Mouse (Mus musculus): ENCODE data around the gene Zc3h12c. TPM values are rescaled to one million over a fixed set of nuclear protein-coding genes. Genes with fewer than 3 reads are reported as not detected.

The Zc3h12c gene
- polyA plus RNA-seq (2017; shearing (Covaris generic)), result 1 to 10 TPM; 1.0 to 2.6 (median 1.8) TPM

DNA sequence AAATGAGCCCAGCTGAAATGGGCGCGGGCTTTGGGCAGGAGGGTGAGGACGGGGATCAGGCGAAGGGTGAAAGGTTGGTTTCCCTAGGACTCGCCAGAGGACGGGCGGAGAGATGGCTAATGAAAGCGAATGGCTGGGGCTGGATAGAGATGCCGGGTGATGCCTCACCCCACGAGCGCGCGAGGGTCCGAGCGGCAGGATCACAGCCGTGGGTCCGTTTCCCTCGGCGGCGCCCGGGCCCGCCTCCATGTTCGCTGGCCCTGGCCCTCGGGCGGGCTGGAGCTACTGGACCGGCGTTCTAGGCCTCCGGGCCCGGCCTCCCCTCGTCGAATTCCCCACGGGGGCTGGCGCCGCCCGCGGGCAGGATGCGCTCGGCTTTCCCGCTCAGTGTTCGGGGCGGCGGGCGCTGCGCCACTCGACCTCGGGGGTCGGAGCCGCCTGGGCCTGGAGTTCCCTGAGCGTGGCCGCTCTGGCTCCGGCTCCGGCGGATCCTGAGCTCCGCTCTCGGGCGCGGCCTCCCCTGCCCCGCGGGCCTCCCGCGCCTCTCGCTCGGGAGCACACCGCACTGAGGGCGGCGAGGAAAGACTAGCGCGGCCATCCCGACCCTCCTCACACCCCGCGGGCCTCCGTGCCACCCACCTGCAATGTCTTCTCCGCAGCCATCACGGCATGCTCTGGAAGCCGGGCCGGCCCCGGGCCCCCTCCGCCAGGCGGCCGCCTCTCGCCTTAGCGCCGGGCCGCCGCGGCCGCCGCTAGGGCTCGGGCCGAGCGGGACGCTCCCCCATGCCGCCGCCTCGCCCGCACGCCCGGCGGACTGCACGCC lies at the start of gene Zc3h12c:
Zc3h12c (minus strand) TSS at position 710 of the 823 bp plus-strand sequence.
- peak; percentile 40 for ATAC-seq

DNA sequence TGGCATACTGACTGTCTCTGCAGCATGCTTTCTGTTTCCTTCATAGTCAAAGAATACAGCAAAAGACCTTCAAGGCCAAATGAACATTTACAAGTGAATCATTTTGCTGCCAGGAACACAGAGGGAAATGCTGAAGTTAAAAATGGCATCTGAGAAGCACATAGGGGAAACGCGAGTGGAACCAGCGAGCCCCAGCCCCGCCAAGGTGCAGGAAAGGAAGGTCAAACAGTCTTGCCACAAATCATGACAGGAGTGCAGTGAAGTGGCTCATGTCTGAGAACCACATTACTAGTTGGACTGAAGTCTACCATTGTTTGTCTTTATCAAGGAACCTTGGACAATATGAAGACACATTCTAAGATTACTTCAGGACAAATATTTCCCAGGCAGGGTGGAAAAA lies 49.3 kb upstream of the Zc3h12c start:
- no peak for ATAC-seq

DNA sequence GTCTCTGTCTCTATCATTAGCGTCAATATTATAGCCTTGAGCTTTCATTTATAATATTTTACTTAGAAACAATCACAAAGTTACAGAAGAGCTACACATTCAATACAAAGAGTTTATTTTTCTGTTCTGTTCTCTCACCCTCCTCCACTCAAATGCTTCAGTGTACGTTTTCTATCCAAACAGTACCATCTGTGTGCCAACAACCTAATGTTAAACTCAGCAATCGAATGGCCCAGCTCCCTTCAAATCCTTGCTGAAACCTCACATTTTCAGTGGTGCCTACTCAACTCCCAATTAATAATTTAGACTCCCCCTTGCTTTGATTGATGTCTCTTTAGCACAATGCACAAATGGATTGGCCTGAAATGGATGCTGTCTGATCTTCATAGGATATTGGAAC lies 46.9 kb upstream of the Zc3h12c start:
- ATAC-seq, result no peak

DNA sequence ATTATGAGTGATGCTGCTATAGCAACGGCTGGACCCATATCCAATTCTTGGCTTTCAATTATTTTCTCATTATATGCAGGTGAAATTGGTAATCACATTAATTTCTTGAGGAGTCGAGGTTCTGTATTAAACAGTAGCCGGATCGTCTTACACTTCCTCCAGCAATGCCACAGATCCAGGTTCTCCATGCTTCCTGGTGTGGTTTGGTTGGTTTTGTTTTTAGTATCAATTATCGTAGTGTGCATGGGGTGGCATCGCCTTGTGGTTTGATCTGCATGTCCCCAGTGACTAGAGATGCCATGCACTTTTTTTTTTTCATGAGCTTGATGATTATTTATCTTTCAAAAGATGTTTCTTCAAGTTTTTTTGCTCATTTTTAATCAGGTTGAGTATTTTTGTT lies 44.0 kb upstream of the Zc3h12c start:
- no peak for ATAC-seq

DNA sequence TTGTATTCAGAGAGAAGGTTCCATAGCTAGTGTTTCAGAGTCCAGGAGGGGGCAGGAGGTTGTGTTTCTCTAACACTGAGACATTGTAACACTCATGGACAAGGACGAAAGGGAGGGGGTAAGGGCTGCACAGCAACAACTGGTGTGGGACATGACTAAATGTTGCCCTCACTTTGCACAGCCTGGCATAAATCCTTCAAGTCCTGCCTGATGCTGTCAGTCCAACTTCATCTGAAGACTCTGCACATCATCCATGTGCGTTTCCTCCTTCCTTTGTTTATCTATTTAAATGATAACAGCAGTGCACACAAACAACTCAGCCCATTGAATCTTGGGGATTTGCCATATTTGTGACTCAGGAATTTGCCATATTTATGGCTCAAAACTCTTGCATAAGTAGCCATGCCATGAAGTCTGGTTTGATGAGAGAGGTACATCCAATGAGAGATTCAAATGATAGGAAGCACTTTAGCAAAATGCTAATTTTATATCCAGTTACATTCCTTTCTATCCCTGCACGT lies 40.2 kb upstream of the Zc3h12c start:
- ATAC-seq, result no peak

DNA sequence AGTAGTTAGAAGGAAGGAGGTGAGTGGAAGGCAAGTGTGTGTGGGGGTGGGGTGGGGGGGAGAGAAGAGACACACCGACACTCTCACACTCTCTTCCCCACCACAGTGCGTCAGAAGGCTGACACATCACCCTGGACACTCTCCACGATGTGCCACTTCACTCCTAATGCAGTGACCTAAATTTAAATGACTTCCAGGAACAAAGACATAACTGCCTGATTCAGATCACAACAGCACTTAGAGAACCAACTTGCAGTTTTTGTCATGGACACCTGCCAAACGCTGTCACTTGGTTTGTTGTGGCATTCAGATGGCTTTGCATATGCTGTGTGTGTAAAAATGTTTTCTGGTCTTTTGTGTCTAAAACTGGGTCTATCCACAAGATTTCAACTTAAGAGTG lies 34.8 kb upstream of the Zc3h12c start:
- no peak for ATAC-seq

DNA sequence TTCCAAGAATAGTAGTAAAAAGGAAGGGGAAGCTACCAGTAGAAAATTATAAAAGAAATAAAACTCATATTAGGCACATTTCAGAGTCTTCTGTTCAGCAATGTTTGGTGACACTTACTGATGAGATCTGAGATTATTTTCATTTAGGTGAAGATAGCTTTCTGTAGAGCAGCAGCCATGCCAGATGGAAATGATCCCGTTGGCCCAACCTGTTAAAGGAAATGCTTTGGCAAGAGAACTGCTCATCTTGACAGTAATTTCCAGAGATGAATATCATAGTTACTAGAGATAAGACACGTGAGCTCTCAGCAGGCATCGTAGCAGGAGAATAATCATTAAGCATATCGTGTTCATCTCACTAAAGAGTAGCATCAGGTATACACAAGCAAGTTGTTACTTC lies 31.9 kb upstream of the Zc3h12c start:
- no peak for ATAC-seq

DNA sequence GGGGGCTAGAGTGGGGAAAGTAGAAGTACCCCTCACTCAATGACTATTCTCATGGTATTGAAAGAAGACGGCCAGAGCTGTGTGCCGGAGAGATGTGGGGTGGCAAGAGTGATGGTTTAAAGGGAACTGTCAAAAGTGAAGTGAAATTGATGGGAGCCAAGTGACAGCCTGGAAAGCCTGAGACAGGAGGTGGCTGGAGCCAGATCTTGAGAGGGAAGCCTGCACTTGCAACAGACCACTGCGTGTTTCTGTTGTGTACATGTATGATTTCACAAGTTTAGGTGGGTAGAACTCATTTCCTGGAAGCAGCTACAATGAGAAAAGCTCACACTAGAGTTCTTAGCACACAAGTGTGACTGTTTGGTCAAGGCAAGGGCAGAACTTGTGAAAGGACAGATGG lies 27.5 kb upstream of the Zc3h12c start:
- no peak for ATAC-seq

DNA sequence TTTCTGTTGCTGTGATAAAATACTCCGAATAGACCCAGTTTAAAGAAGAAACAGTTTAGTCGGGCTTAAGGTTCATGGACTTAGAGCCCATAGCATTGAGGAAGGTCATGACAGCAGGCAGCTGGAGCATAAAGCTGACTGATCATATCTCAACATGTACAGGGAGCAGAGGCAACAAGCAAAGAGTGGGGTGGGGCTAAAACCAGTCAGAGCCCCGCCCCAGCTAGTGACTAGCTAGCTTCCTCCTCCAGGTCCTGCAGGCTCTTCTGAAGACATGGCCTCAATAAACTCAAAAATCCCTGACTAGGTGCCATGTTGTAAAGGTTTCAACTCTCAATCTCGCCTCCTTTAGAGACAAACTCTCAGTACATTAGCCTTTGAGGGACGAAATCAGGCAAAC lies 25.5 kb upstream of the Zc3h12c start:
- ATAC-seq, result no peak

DNA sequence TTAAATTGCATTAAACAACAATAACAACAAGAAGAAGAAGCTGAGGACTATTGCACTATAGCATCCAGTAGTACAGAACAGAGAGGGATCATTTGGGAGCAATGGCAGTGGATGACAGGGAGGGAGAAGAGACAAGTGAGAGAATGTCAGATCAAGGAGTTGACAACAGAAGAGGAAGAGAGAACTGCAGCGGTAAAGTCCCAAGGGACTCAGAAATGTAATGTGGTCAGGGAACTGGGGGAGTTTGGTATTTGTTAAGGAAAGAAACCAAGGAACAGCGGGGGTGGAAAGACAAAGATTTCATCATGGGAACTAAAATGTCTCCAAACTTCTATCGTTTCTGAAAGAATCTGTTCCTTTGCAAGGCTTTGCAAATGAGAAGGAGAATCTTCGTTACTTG lies 22.5 kb upstream of the Zc3h12c start:
- no peak for ATAC-seq

DNA sequence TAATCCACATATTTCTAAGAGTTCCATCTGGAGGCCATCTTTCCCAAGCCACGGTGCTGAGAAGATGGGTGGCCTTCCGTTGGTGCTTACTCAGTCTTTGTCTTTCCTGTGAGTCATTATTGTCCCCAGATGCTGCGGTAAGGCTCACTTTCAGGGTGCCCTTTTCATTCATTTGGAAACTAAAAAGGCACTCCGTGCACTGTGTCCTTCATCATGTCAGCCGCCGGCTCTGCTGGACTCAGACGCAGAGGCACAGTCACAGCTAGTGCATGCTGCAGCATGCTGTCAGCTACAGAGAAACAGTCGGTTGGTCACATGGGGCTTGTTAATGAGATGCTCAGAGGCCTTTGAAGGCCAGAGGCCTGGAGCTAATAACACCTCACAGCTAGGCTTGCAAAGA lies 19.7 kb upstream of the Zc3h12c start:
- no peak for ATAC-seq

DNA sequence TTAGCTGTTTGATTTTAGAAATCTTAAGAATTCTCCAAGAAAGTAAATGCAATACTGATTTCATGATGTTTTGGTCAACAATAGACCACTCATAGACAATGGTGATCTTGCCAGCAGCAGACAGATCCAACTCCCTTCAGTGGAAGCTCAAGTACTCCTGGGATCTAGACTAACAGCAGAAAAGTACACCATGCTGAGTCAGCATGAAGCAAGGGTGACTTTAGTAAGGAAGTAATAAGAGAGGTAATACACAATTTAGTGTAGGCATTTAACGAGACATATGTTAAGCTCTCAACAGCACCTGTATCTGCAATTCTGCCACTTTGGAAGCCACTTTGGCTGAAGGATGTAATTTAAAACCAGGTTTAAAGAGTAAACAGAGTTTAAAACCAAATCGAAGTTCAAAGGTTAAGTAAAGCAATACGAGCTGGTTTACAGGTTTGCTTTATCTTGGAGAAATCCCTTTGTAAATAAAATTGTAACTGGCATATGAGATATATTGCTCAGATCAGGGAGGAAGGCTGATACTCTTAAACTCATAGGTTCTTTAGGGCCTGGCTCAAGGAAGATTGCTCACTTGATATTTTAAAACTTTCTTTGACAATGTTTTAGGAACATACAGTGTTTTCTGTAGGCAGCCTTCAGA lies 18.0 kb upstream of the Zc3h12c start:
- ATAC-seq, result no peak

DNA sequence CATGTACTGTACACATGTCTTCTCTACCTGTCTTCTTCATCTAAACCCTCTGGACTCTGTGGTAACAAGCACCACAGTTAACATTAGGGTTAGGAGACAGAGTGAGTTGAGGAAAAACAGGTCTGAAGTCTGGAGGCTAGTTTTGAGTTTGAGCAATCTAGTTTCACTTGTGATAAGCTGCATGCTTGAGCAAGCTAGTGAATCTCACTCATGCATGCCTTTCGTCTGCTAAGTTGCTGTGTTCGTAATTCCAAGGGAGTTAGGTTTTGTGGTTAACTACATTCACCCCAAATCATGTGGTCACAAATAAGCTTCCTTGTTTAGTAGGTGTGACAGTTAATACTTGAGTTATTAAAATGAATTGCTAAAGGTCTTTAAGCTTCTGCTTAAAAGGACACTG lies 13.0 kb upstream of the Zc3h12c start:
- ATAC-seq, result no peak

DNA sequence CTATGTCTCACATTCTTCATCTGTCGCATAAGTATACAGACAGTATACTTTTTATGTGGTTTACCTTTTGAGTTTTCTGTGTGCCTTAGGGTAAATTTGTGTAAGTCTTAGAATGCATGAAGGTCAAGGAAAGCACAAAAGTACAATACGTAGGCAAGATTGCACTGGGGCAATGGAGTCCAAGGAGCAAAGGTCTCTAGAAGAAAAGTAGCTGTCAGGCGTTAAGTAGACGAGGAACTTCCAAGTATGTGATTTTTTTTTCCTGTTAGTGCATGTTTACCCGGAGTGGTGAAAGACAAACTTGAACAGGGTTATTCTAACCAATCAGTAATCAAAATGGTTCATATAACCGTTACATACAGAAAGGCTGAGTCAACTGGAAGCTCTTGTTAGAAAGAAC lies 12.5 kb upstream of the Zc3h12c start:
- ATAC-seq, result no peak

DNA sequence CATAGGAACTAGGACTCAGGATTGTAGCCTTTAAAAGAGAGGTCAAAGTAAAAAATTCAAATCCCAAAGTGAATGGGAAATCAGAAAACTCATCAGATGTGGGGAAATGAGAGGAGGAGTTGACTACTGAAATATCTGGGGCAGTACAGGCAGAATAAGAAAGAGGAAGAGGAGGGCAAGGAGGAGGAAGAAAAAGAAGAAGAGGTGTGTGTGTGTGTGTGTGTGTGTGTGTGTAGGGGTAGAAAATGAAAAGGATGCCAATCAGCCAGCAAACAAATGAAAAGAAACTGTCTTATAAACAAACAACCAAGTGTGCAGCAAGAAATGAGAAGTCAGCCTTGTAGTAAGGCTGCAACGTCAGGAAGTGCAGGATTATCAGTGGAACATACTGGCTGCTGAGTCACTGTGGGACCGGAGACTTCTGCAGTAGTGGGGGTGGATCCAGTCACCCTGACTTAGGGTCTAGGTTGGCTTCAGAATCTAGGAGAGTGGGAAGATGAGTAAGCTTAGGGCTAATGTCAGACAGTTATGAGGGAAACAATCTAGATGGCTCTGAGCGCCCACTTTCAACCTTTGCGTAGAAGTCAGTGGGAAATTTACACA lies 7.0 kb upstream of the Zc3h12c start:
- no peak for ATAC-seq

DNA sequence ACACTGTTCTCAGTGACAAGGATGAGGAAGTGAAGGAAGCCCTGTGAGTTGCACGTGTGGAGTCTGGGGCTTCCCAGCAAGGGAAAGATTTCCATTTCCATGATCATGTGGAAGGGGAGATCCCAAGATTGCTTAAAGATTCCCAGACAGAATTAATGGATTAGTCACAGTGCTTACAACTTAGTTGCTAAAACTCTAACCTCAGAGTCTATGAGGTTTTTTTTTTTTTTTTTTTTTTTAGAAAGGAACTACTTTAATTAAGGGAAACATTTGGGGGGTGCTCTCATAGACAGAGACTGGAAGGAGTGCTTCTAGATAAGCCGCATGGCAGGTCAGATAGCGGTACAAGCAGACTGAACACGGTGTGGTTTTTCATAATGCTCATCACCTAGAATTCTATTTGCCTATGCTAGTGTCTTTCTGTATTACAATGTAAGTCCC lies 6.3 kb upstream of the Zc3h12c start:
- ATAC-seq, result no peak

DNA sequence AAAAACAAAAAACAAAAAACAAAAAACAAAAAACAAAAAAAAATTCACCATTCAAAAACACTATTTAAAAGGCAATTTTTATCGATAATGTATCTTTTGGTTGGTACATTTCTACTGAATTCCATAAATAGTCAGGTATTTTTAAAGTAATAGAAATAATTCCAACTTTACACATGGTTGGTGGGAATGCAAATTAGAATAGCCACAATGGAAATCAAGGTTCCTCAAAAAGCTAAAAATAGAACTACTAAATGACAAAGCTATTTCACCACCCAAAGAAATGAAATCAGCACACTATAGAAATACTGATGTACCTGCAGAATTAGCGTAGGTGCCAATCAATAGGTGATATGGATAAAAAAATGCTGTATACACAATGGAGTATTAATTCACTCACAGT lies 5.6 kb upstream of the Zc3h12c start:
- no peak for ATAC-seq

DNA sequence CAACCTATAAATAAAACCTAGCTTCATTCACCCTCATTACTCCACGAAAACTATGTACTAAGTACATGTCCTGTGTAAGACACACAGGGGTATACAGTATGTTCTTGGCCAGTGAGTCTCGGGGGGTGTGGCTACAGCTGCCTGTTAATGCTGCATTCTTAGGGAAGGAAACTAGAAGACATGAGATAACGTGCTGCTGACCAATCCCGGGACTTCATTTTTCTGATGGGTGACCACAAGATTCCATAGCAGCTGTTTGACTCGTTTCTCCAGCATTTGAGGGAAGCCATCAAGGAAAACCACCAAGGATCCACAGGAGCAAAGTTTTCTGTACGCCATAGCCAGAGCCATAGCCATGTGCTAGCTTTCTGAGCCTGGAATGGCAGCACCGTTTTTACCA lies 4.2 kb upstream of the Zc3h12c start:
- no peak for ATAC-seq

DNA sequence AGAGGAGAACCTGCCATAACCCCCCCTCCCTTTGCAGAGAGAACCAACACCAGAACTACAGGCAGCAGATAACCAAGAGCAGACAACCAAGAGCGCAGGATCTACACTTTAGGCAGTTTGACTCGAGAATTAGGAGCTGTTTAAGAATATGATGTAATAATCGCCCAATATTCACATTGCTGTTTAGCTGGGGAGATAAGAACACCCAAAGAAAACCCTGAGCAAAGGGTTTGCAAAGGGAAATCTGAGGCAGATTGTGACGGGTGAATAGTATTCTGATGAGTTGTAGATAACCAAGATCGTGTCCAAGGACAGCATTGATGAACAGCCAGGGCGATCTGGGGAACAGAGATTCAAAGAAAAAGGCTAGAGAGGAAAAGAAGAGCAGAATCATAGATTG lies 2.3 kb upstream of the Zc3h12c start:
- no peak for ATAC-seq

DNA sequence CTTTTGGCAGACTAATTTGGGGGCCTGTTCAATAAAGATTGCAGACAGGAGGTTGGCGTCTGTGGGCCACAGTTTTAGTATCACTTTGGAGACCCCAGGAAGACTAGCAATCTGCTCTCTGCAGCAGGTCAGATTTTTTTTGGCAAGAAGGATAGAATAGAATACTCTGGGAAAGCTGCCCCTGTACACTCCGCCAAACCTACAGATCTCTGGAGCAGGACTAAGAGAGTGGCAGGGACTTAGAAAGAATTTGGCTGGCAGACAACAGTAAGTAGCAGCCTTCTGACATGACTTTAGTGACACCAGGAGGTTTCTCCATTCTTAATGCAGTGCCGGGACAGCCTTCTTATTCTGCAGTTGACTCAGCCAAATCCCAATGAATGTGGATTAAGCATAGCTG lies 1.8 kb upstream of the Zc3h12c start:
- ATAC-seq, result no peak

DNA sequence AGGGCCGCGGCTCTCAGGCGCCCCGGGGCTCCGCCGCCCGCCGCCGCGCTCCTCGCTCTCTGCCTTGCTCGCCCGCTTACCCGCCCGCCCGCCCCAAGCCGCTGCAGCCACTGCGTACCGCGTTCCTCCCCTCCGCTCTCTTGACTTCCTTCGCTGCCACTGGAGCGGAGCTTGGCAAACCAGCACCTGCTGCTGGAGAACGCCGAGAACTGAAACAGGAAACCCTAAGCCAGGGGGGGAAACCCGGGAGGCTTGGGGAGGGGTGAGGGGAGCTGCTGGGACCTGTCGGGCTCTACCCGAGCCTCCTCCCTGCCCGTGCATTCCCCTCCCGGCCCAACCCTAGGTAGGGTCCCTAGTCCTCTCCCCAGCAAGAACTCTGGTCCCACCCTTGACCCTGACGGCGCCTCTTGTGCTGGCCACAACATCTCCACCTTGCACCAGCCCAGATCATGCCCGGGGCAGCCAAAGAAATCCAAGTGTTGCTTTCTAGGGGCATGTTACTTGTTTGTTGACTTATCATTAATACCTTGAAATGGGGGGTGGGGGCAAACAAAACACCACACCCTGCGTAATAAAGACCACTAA lies 406 bp upstream of the Zc3h12c start:
- peak; percentile 81 for ATAC-seq

DNA sequence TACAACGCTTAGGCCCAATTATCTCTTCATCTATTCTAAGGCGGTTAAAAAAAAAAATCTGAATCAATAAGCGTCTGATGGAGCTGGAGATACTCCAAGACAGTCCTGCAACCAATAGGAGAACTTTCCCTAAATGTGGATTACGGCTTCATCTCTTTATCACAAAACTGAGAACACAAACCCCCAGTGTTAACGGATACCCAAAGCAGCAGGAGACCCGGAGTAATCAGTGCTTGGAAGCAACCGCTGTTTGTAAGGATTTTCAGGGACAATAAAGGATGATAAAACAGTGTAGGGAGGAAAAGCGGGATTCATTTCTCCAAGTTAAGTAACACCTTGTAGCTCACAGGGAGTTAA lies 888 bp downstream of the Zc3h12c start:
- ATAC-seq, result no peak

DNA sequence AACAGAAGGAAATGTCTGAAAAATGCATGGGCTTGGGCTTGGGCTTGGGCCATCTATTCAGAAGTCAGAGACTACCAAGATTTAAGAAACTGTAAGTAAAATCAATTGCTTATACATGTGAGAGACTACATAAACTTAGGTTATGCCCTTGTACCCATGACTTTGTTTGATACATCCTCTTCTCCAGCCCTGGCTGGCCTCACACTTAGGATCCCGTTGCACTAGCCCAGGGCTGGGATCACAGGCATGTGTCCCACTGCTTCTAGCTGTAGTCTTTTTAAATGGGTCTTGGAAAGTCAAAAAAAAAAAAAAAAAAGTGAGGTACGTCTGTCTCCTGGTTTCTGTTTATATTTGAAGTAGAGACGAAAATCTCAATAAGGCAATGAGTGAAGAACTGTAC lies 1.3 kb downstream of the Zc3h12c start:
- no peak for ATAC-seq

DNA sequence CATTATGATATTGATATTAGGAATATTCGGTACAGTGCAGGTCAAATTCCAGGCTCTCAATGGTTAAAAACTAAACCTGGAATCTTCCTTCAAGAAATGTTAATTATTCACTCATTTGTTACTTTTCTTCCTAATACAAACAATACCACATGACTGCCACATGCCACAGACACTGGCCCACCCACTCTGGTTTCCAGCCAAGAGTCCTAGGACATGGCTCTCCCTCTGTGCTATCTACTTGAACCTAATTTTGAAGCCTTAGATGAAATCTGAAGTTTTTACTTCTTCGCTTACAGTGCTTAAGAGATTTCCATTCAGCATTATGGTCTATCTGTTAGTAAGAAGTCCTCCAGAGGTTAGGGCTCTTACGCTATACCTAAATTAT lies 2.7 kb downstream of the Zc3h12c start:
- no peak for ATAC-seq
